Mouse (Mus musculus) gastrocnemius, postnatal 10 days (tissue): Measurements from ENCODE around the gene Cox6b2. TPM values are rescaled to one million over a fixed set of nuclear protein-coding genes. Genes with fewer than 3 reads are reported as not detected.

Source experiments
- DNase-seq: peaks from one replicate; pipeline ENCODE4 v3.0.0; 2021; ENCODE audit warnings: mixed read lengths
- total RNA-seq, 2 experiments: library from RNA; stranded (reverse); gene quantifications; 2 replicates each; pipeline ENCODE4 v1.2.3; 2021

Cox6b2 gene
- total RNA-seq, 2 experiments from 2014 or later, result 4.3 to 5.4 TPM

DNA sequence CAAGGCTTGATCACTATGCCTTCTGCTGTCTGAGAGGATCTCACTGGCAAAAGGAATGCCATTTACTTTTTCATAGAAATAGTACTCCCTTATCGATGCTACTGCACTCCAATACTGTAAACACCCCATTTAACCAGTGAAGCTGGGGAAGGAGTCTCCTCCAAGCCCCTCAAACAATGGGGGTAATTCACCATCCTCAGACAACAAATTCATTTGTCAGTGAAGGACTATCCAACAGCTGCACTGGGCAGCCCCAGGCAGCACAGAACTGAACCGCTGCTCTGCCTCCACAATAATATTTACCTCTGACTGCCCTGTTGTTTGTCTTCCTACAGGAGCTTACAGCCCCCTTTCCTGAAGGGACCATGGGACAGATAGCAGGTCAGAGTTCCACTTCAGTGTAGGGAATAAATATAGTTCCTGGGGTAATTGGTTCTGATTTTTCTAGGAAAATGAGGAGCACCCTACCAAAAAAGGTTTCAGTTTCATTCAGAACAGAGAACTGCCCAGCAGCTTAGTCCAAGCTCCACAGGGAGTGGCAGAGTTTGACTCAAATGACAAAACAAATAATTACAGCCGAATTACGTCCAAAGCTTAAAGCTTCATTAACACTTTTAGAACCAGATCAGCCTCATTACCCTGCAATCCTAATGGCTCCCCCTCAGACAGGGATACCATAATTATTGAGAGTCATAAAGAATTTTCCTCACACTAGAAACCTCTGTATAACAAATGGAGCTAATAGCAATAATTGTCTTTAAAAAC is 12.2 kb upstream of the Cox6b2 start:
- no peak for DNase-seq

DNA sequence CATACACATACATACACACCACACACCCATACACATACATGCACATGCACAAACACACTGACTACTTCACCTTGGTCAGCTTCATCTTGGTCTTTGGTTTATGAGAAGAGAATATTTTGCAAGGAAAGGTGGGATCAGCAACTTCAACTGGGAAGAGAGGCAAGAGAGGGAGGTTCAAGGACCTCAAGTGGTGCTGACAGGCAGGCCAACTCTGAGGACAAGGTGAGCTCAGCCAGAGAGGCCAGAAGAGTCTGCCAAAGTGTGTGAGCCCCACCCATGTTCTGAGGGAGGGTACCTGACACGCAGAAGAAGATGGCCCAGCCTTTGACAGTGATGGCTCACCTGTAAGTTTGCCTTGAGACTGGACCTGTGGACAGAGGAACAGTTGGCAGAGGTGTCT is 6.8 kb upstream of the Cox6b2 start:
- no peak for DNase-seq

DNA sequence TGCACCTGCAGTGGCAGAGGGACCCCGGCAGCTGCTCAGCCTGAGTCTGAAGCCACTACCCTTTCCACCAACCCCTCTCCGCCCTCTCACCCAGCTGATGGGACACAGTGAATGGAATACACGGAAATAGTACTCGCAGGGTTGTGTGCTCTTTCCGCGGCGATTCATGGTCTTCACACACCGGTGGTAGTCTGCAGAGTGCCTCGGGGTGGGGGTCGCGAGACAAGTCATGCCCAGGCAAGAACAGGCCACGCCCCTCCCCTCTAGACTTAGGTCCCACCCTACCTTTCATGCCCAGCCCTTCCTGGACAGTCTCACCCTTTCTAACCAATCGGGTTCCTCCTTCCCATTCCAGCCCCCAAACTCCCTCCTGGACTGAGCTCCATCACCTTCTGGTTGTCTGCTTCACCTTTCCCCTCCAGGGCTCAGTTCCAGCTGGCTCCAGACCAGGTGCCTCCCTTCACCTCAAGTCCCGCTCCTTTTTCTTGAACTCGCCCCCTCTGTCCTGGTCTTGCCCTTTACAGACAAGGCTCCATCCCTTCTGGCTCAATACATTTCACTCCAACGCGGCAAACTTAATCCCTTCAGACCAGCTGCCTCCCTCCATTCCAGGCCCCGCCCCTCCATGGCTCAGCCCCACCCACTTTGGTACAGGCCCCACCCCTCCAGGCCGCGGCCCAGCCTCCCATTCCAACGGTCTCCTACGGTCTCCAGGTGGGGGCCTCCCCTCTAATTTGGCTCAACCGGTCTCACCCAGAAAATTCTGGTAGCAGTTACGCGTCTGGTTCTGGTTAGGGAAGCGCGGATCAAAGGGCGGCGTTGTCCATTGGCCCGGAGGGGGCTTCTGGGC is 698 bp downstream of the Cox6b2 start:
- DNase-seq, result peak; percentile 58

DNA sequence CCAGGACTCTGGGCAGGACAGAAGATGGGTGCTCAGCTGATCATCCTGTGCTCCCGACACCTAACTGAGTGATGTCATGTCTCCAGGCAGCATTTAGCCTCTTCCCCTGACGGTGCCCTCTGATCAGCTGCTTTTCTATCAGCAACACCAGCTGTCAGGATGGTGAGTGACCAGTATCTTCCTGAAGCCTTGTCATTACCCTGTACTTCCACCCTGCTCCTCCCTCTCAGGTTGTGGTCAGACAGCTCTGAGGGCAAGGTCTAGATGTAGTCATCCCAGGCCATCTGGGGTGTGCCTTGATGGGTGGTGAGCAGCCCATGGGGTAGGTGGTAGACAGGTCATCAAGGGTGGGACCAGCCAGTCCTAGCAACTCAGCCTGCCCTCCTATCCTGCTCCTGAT is 3.7 kb downstream of the Cox6b2 start:
- DNase-seq, result no peak

DNA sequence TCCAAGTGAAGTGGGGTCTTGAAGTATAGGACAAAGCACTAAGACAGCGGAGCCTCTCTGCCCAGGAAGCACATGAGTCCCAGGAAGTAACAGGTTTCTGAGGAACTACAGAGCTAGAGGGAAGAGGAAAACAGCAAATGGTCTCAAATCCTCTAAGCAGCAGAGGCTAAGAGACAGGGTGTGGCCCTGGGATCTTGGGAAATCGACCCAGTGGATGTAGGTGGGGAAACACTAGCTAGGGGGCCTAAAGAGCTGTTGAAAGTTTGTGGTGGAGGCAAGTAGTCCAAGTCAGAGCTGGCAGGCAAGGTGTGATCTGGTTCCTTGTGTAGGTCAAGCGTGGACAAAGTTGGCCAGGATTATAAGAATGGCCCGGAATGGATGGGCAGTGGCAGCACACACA is 4.6 kb downstream of the Cox6b2 start:
- no peak for DNase-seq

DNA sequence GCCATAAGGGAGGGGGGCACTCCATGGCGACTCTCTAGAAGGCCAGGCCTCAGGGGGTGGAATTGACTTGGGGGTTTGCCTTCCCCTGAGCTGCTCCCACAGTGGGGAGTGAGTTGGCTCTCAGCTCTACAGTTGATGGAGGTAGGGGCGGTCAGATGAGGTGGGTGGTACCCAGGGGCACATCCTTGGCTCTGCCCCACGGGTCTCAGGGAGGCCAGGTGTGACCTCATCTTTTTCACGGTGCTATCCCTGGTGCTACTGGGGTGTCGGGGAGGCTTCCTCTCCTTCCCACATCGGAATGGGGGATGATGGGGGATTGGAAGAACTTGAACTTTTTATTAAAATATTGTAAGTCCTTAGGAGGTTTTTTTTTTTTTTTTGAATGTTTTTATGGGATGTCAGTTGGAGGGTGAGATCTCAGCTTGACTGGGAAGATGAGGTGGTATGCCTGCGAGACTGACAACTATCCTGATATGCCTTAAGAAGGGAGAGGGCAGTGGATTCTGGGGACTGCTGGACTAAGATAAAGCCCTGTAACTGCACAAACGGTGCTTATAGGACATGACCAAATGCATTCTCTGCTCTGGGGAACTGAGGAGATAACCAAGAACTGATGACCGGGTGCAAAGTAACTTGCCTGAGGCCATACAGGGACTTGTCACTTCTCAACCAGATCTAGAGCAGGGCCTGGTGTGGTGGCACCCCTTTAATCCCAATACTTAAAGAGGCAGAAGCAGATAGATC is 5.6 kb downstream of the Cox6b2 start:
- DNase-seq, result no peak

DNA sequence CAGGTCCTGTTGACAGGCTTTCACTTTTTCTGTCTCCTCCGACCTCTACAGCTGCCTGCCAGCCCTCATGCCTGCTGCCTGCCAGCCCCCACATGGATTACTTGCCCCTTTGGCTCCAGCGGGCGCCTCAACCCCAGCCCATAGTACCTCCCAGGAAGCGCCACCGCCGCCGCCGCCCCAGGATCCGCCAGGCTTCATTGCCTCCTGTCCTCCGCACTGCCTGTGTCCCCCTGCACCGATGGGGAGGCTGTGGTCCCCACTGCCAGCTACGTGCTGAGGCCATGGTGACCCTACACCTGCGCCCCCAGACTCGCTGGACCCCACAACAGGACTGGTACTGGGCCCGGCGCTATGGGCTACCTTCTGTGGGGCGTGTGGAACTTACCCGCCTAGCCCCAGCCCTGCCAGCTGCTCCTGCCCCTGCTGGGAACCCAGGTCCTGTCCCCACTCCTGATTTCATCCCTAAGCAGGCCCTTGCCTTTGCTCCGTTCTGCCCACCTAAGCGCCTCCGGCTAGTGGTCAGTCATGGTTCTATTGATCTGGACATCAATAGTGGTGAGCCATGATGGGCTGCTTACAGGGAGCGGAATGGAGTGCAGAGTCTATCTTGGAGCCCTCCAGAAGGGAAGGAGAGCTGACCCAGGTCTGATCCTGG is 6.4 kb downstream of the Cox6b2 start:
- no peak for DNase-seq

DNA sequence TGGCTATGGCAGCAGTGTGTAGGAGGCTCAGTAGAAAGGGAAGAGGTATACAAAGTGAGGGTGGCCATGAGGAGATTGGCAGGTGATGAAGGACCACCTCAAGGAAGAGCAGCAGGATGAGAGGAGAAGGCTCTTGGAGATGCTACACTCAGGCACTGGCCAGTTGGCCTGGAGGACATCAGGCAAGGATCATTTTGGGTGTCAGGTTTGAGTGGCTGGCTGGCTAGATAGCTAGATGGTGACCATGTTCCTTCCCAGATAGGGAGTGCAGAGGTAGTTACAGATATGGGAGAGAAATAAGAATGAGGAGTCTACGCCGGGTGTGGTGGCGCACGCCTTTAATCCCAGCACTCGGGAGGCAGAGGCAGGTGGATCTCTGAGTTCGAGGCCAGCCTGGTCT is 8.0 kb downstream of the Cox6b2 start:
- no peak for DNase-seq

DNA sequence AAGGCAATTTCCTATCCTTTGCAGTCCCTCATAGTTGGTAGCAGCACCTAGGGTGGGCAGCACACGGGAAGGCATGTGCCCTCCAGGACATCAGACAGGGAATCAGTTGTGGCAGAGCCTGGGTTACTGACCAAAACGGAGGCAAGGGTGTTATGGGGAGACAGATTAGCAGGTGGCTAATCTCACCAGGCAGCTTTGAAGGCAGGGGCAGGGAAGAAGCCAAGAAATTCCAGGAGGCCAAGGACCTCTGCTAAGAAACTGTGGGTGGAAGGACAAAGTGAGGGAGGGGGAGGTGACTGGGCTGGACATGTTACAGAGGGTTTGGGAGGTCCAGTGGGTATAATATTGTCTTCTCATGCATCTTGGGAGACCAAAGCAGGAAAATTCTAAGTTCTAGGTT is 9.5 kb downstream of the Cox6b2 start:
- DNase-seq, result no peak

DNA sequence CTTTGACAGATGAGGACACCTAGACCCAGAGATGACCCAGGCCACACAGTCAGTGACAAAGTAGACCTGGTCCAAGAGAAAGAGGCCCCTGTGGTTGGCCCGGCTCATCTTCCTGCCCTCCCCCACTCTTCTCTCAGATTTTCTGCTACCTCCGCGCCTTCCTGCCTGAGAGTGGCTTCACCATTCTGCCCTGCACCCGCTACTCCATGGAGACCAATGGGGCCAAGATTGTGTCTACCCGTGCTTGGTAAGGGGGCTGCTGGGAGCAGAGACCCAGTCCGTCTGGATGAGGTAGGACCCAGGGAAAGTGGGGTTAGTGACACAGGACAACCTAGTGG is 10.4 kb downstream of the Cox6b2 start:
- no peak for DNase-seq

DNA sequence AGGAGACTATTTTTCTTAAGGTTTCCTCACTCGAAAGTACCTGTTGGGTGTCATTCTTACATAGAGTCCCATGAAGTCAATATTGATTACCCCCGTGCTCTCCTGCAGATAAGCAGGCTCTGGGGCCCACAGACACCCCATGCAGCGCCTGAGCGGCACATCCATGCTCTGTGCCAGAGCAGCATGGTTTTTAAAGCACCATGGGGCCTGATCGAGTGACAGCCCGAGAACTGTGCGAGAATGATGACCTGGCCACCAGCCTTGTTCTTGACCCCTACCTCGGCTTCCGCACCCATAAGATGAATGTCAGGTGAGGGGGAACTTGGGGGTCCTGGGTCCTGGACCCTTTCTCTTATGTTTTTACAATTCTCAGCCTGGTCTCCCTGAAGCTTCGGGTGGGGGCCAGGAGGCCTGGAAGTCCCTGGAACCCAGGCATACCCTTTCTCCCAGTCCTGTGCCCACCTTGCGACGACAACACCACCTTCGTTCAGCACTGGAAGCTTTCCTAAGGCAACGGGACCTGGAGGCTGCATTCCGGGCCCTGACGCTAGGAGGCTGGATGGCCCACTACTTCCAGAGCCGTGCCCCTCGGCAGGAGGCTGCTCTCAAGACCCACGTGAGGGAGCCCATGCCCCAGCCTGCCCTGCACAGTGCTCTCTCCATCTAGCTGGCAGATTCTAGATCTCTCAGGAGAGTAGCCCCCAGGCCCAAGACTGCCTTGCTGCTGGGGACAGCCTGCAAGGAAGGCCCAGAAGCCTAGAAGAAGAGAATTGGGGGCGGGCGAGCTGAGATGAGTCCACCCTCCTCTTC is 11.0 kb downstream of the Cox6b2 start:
- no peak for DNase-seq

DNA sequence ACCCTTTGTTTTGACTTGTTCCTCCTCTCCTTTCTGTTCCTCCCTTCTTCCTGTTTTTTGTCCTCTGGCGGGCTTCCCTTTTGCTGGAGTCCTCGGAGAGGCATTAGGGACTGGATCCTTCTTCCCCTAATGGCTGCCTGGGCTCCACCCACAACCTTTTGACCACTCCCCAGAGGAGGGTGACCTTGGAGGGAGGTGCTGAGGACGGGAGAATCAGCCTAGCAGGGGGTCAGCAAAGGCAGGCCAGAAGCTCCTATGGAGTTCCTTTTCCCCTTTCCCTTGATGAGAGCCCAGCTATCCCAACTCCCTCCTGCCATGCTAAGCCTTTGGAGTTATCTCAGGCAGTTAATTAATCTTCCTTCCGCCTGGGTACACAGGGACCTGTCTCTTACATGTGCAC is 11.7 kb downstream of the Cox6b2 start:
- DNase-seq, result peak; percentile 52

DNA sequence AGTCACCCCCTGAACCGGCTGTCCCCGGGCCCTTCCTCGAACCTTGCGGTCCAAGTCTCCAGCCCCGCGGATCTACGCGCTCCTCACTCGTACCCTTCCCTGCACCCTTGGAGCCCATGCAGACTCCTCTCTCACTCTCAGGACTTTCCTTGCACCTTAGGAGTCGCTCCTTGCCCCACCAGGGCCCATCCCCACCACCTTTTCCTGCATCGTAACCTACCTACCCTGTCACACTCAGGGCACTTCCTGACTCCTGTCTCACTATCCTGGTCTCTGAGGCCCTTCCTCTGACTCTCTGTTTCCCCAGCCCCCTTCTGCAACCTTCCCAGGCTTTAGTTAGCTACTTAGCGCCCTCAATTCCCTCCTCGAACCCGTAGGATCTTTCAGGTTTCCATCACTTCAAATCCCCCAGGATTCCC is 12.6 kb downstream of the Cox6b2 start:
- no peak for DNase-seq

DNA sequence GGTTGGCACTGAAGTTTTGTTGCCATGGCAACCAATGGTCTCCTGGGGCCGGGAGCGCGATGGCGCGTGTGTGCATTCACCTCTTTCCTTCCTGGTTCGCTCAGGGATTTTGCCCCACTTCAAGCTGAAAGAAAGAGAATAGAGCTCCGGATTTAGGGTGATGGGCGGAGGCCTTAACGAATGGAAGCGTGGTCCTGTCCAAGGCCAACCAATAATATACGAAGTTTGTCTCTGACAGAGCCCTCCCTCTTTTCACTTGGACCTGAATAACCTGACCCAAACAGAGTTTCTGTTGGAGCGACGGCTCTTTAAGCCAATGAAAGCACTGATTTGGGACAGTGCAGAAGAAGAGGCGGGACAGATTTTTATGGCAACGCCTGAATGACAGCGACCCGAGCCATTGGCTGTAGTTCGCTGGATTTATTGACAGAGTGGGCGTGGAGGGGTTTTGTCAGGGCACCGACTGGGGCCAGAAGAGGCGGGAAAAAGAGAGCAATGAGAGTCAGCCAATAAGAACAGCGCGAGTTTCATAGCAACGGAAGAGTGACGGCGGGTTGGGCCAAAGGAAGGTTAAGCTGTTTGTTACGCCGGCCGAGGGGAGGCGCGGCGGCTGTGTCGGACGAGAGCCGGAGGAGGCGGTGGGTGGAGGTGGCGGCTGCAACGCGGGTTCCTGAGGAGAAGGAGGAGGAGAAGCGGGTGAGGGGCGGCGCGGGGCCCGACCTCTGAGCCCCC is 13.2 kb downstream of the Cox6b2 start, which contains the start of gene Kmt5c:
TSS of gene Kmt5c (plus strand) at position 572 of the 732 bp plus-strand sequence.
- peak; percentile 90 for DNase-seq

DNA sequence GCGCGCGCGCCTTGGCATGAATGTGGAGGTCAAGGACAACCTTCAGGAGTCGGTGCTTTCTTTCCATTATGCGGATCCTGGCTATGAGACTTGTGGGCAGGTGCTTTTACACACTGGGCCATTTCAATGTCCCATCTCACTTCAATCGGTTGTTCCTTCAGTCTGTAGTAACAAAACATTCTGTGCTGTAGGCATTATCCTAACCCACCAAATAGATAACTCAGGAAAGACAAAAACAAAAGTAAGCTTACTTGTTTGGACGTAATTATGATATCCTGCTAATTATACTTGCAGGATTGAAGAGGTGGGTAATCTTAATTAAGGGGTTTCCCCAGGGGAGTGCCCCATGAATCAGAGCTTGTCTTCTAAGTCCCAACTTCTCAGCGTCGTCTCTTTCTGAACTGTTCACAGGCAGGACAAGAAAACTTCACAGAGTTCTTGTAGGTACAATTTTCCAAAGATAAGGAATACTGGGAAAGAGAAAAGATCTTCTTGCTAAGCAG is 13.8 kb downstream of the Cox6b2 start:
- DNase-seq, result no peak

DNA sequence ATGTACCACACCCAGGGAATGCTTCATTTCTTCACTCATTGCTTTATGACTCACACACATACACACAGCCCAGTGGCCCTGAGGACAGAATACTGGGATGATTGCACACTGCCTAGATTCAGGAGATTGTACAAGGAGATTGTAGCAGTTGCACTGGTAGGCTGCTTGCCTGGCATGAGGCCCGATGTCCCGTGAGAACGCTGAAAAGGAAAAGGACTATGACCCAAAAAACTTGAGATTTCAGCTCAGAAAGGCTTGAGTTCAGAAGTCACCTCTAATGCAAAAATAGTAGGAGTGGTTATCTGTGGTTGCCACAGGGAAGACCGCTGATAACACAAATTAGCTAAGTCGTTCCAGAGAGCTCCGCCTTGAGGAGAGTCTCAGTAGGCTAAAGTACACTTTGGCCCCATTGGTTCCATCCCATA is 19.9 kb downstream of the Cox6b2 start:
- no peak for DNase-seq

DNA sequence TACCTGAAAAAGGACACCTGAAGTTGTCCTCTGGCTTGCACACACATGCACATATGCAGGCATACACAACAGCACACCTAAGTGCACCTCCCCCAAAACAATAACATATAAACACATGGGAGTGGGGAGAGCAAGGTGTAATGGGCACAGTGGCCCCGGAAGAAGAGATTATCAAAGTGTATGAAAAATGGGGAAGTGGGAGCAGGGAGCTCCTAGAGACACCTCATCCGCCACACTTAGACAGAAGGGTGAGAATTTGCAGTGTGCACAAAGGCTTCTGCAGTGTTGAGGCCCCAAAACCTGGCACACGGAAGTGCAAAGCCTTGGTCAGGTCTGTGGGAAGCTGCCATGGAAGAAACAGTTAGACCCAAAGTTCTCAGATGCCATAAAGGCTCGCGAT is 21.8 kb downstream of the Cox6b2 start:
- DNase-seq, result no peak

DNA sequence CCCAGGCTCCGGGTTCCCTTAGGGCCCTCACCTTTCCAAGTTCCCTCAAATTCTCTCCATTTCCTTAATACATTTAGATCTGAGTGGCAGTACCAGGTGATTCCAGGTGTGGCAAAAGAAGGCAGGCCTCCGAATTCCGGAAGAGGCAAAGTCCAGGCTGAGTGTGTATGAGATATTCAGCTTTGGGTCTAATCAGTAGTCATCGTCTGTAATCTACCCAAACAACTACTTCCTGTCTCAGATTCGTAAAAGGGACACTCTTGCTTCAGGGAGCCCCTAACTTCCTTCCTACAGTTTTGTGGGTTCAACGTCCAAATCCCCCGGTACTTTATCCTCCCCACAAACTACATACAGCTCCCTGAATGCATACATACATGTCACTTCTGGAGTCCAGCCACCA is 27.7 kb downstream of the Cox6b2 start, which contains the start of gene Tmem150b:
TSS of gene Tmem150b (minus strand) at position 81 of the 400 bp plus-strand sequence.
- DNase-seq, result no peak

DNA sequence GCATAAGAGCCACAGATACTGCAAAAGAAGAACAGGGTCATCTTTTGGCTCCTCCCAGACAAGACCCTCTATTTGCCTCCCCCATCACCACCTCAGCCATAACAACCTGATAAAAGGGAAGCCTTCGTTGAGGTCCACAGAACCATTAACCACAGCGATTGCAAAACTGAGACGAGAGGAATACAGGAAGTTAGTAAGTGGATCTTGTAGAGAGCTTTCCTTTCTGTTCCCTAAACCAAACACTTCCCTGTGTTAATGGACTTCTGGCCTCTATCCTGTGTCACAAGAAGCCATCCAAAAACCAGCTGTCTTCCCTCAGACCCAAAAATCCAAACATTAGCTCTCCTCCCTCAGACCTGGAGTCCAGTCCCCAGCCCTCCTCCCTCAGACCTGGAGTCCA is 28.5 kb downstream of the Cox6b2 start:
- no peak for DNase-seq

DNA sequence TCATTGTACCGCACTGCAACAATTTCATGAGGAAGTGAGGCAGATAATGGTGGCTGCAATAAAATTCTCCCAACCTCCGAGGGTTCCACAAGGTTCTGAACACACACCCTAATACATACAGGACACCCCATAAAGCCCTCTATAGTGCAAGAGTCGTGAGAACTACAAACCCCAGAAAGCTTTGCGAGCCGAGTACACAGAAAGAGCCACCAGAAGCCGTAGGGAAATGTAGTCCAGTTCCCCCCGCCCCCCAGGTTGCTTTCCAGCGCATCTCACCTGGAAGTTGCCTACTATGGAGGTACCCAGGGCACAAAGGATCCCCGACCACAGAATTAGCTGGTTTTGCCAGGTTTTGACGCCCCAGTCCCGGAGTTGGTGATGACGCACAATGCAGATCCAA is 29.4 kb downstream of the Cox6b2 start:
- no peak for DNase-seq
